Mouse (Mus musculus): ENCODE measurements at regions not wholly inside any gene's neighbourhood (a gene's known extent, or its start where the extent isn't known, plus 50 kb on each side); places are given as distances from the start of the nearest gene placed in this dataset.

DNA sequence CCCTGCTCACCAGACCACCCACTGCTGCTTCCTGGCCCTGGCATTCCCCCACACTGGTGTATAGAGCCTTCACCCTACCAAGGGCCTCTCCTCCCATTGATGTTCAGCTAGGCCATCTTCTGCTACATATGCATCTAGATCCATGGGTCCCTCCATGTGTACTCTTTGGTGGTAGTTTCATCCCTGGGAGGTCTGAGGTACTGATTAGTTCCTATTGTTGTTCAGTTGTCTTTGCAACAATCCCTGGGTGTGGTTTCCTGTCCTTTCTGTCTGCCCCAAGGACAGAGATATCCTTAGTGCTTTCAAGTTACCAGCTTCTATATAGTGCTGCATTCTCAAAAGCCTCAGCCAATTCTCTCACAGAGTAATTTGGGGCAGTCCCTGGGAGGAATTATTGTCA is 440.1 kb upstream of the Apob start:
- Histone ChIP-seq H3K4me1 (ENCODE audit: control insufficient read depth, insufficient read depth, low read length) (no peaks in the 10 kb centered on the region), H3K36me3 (ENCODE audit: control insufficient read depth, insufficient read depth, low read length) (no peaks in the 10 kb centered on the region), H3K79me2 (ENCODE audit: control insufficient read depth, insufficient read depth, low read length) (no peaks in the 10 kb centered on the region), H3K27me3 (ENCODE audit: control insufficient read depth, insufficient read depth, low read length) (no peaks in the 10 kb centered on the region), H3K9ac (ENCODE audit: low read depth, low read length) (no peak overlapping the region), H3K27ac (replicated peaks; ENCODE audit: insufficient read depth, low read depth, low read length) (no peak overlapping the region), H3K4me3 (ENCODE audit: insufficient read depth, low read depth, low read length) (no peak overlapping the region)
- no peak for DNase-seq (ENCODE audit: extremely low read depth, low read depth, low spot score)
- TF ChIP-seq POLR2A (IDR thresholded peaks at IDR 0.05; ENCODE audit: extremely low read depth, insufficient read depth, low read length) (no peak), CTCF (IDR thresholded peaks at IDR 0.05; ENCODE audit: low read depth, low read length) (no peak)

DNA sequence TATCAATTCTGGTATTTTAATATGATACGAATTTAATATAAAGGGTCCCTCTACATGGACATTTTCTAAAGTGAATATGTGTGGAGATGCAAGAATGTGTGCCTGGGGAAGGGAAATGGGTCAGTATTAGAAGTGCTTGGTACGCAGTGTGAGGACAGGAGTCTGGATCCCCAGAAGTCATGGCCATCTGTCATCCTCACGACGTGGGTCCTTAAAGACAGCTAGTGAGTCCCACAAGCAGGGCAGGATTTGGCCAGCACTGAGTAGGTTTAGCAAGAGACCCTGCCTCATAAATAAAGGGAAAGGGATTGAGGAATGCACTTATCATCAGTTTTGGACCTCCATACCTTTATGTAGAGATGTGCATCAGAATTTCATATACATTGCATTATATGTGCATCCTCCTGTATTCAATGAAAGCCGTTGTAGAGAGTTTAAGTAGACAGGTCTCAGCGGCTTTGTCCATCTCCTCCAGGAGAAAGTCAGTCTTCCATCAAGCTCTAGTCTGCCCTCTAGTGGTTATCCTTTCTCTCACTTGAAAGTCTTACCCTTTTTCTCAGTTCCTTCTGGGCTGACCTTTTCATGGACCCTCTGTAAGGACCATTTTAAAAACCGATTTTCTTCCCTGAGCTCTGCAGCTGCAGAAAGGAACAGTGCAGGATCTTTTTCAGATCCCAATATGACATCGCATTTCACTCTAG is 434.0 kb upstream of the Apob start:
- peak; percentile 18 for DNase-seq (ENCODE audit: extremely low read depth, low read depth, low spot score)
- no peak overlapping the region for H3K9ac ChIP-seq (ENCODE audit: low read depth, low read length)
- no peaks in the 10 kb centered on the region for H3K4me1 ChIP-seq (ENCODE audit: control insufficient read depth, insufficient read depth, low read length)
- H3K79me2 ChIP-seq (ENCODE audit: control insufficient read depth, insufficient read depth, low read length): no peaks in the 10 kb centered on the region
- no peak for TF ChIP-seq POLR2A (IDR thresholded peaks at IDR 0.05; ENCODE audit: extremely low read depth, insufficient read depth, low read length)
- peak; percentile 36 for TF ChIP-seq CTCF (IDR thresholded peaks at IDR 0.05; ENCODE audit: low read depth, low read length)
- no peak overlapping the region for H3K27ac ChIP-seq (replicated peaks; ENCODE audit: insufficient read depth, low read depth, low read length)
- 49% methylated on average over 8 of the region's 8 CpGs for WGBS
- no peaks in the 10 kb centered on the region for H3K27me3 ChIP-seq (ENCODE audit: control insufficient read depth, insufficient read depth, low read length)
- H3K4me3 ChIP-seq (ENCODE audit: insufficient read depth, low read depth, low read length): no peak overlapping the region
- no peaks in the 10 kb centered on the region for H3K36me3 ChIP-seq (ENCODE audit: control insufficient read depth, insufficient read depth, low read length)

- no peak for DNase-seq (ENCODE audit: extremely low read depth, low read depth, low spot score)
- Histone ChIP-seq H3K27ac (replicated peaks; ENCODE audit: insufficient read depth, low read depth, low read length) (no peak overlapping the region), H3K4me3 (ENCODE audit: insufficient read depth, low read depth, low read length) (no peak overlapping the region), H3K4me1 (ENCODE audit: control insufficient read depth, insufficient read depth, low read length) (no peaks in the 10 kb centered on the region), H3K9ac (ENCODE audit: low read depth, low read length) (no peak overlapping the region), H3K36me3 (ENCODE audit: control insufficient read depth, insufficient read depth, low read length) (no peaks in the 10 kb centered on the region), H3K79me2 (ENCODE audit: control insufficient read depth, insufficient read depth, low read length) (no peaks in the 10 kb centered on the region), H3K27me3 (ENCODE audit: control insufficient read depth, insufficient read depth, low read length) (no peaks in the 10 kb centered on the region)
- TF ChIP-seq CTCF (IDR thresholded peaks at IDR 0.05; ENCODE audit: low read depth, low read length) (no peak), POLR2A (IDR thresholded peaks at IDR 0.05; ENCODE audit: extremely low read depth, insufficient read depth, low read length) (no peak)
- 71% methylated on average over 1 of the region's 1 CpGs for WGBS
Measured at GRCm38 (mm10) chr12:7548759-7549158, 428.7 kb upstream of the Apob start.

GRCm38 (mm10) chr12:7560245-7560644 is 417.2 kb upstream of the Apob start:
- Histone ChIP-seq H3K27me3 (ENCODE audit: control insufficient read depth, insufficient read depth, low read length) (no peaks in the 10 kb centered on the region), H3K4me3 (ENCODE audit: insufficient read depth, low read depth, low read length) (no peak overlapping the region), H3K27ac (replicated peaks; ENCODE audit: insufficient read depth, low read depth, low read length) (no peak overlapping the region), H3K9ac (ENCODE audit: low read depth, low read length) (no peak overlapping the region), H3K79me2 (ENCODE audit: control insufficient read depth, insufficient read depth, low read length) (no peaks in the 10 kb centered on the region), H3K4me1 (ENCODE audit: control insufficient read depth, insufficient read depth, low read length) (no peaks in the 10 kb centered on the region), H3K36me3 (ENCODE audit: control insufficient read depth, insufficient read depth, low read length) (no peaks in the 10 kb centered on the region)
- WGBS: 85% methylated on average over 1 of the region's 1 CpGs
- TF ChIP-seq CTCF (IDR thresholded peaks at IDR 0.05; ENCODE audit: low read depth, low read length): no peak
- no peak for DNase-seq (ENCODE audit: extremely low read depth, low read depth, low spot score)

DNA sequence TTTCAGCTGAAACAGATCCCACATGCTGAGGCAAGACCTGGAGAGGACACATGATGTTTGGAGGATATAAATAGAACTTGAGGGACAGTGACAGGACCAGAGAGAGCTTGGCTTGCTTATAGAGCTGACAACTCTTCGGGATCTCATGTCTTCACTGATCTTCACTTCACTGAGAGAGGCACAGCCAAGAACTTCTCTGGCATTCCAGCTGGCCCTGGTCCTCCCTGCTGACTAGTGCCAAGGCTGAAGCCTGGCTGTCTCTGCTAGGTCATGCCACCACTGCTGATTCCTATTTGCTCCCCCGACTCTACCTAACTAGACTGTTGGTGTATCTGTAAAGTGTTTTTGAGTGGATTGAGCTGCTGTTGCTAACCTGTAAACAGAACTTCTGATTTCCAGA is 401.4 kb upstream of the Apob start:
- TF ChIP-seq CTCF (IDR thresholded peaks at IDR 0.05; ENCODE audit: low read depth, low read length) (no peak), POLR2A (IDR thresholded peaks at IDR 0.05; ENCODE audit: extremely low read depth, insufficient read depth, low read length) (no peak)
- Histone ChIP-seq H3K36me3 (ENCODE audit: control insufficient read depth, insufficient read depth, low read length) (no peaks in the 10 kb centered on the region), H3K4me1 (ENCODE audit: control insufficient read depth, insufficient read depth, low read length) (no peaks in the 10 kb centered on the region), H3K79me2 (ENCODE audit: control insufficient read depth, insufficient read depth, low read length) (no peaks in the 10 kb centered on the region), H3K27ac (replicated peaks; ENCODE audit: insufficient read depth, low read depth, low read length) (no peak overlapping the region), H3K9ac (ENCODE audit: low read depth, low read length) (no peak overlapping the region), H3K4me3 (ENCODE audit: insufficient read depth, low read depth, low read length) (no peak overlapping the region), H3K27me3 (ENCODE audit: control insufficient read depth, insufficient read depth, low read length) (no peaks in the 10 kb centered on the region)
- DNase-seq (ENCODE audit: extremely low read depth, low read depth, low spot score): peak; percentile 20
- 70% methylated on average over 2 of the region's 2 CpGs for WGBS

GRCm38 (mm10) chr12:7587501-7587900 is 389.9 kb upstream of the Apob start:
- Histone ChIP-seq H3K27me3 (ENCODE audit: control insufficient read depth, insufficient read depth, low read length) (no peaks in the 10 kb centered on the region), H3K27ac (replicated peaks; ENCODE audit: insufficient read depth, low read depth, low read length) (no peak overlapping the region)
- TF ChIP-seq POLR2A (IDR thresholded peaks at IDR 0.05; ENCODE audit: extremely low read depth, insufficient read depth, low read length): no peak
- no peak for TF ChIP-seq CTCF (IDR thresholded peaks at IDR 0.05; ENCODE audit: low read depth, low read length)

More at GRCm38 (mm10) chr12:7587501-7587900, 389.9 kb upstream of the Apob start:
- no peaks in the 10 kb centered on the region for H3K36me3 ChIP-seq (ENCODE audit: control insufficient read depth, insufficient read depth, low read length)
- H3K9ac ChIP-seq (ENCODE audit: low read depth, low read length): no peak overlapping the region
- no peaks in the 10 kb centered on the region for H3K79me2 ChIP-seq (ENCODE audit: control insufficient read depth, insufficient read depth, low read length)
- no peak overlapping the region for H3K4me3 ChIP-seq (ENCODE audit: insufficient read depth, low read depth, low read length)
- no peak for DNase-seq (ENCODE audit: extremely low read depth, low read depth, low spot score)
- H3K4me1 ChIP-seq (ENCODE audit: control insufficient read depth, insufficient read depth, low read length): no peaks in the 10 kb centered on the region; the same call in 1 of the 2 replicates

Data from liver, adult 2 months (tissue).